Comparison of ENCODE assay signal across 11 mouse cellular contexts in genomic region chr2:102142654-102143271, GRCm38 (mm10). TPM values are rescaled to one million over a fixed set of nuclear protein-coding genes. Genes with fewer than 3 reads are reported as not detected.
DNase-seq lines count a peak whose midpoint lies in the region; ATAC-seq and TF ChIP-seq lines count a peak whose summit lies in the region.
"Had no signal": no experiment of that assay in that cellular context is flagged by ENCODE, and none has a peak within 500 bp of the region (broad histone marks: within the 10 kb centered on the region; RNA-seq: fewer than 3 reads in every experiment).

No protein-coding gene starts in this region.

- 71% methylated on average over 14 of the region's 14 CpGs for WGBS in kidney, adult 2 months
- WGBS in neural tube, embryonic 11.5 days, result 27% methylated on average over 14 of the region's 14 CpGs
- WGBS in midbrain, embryonic 13.5 days, result 54% methylated on average over 14 of the region's 14 CpGs

- no peaks in the 10 kb centered on the region for H3K9me3 ChIP-seq in neural tube, embryonic 11.5 days (ENCODE audit: control insufficient read depth, low read length)
- no peaks in the 10 kb centered on the region for H3K9me3 ChIP-seq in midbrain, embryonic 13.5 days
- H3K9me3 ChIP-seq: heart, embryonic 10.5 days; limb, embryonic 13.5 days had no signal

- H3K36me3 ChIP-seq in kidney, adult 2 months (ENCODE audit: control insufficient read depth, insufficient read depth, low read length), result no peaks in the 10 kb centered on the region
- no peaks in the 10 kb centered on the region for H3K36me3 ChIP-seq in neural tube, embryonic 11.5 days (ENCODE audit: control insufficient read depth, insufficient read depth, low read length)
- H3K36me3 ChIP-seq in midbrain, embryonic 13.5 days, result no peaks in the 10 kb centered on the region
- H3K36me3 ChIP-seq: heart, embryonic 10.5 days; limb, embryonic 13.5 days had no signal

- H3K27me3 ChIP-seq in kidney, adult 2 months (replicated peaks; ENCODE audit: control insufficient read depth, insufficient read depth, low read length), result no peaks in the 10 kb centered on the region
- no peaks in the 10 kb centered on the region for H3K27me3 ChIP-seq in neural tube, embryonic 11.5 days (ENCODE audit: control insufficient read depth, insufficient read depth, low read length)
- no peaks in the 10 kb centered on the region for H3K27me3 ChIP-seq in midbrain, embryonic 13.5 days
- H3K27me3 ChIP-seq: limb, embryonic 13.5 days had no signal

- peak overlapping the region; percentile 1; the same call in 1 of the 2 replicates for H3K27ac ChIP-seq in kidney, adult 2 months (ENCODE audit: insufficient read depth, low read depth, low read length)
- H3K27ac ChIP-seq in neural tube, embryonic 11.5 days (ENCODE audit: low read depth, low read length), result peak overlapping the region; percentile 35; the same call in 1 of the 2 replicates
- peak overlapping the region; percentile 60 for H3K27ac ChIP-seq in midbrain, embryonic 13.5 days
- H3K27ac ChIP-seq: heart, embryonic 10.5 days; limb, embryonic 13.5 days had no signal

- TF ChIP-seq POLR2A in kidney, adult 2 months (IDR thresholded peaks at IDR 0.05; ENCODE audit: low read depth, low read length), result no peak

- ATAC-seq in neural tube, embryonic 11.5 days (ENCODE audit: insufficient read depth, low FRiP score, low TSS enrichment), result peak; percentile 32; the same call in 1 of the 2 replicates
- peak; percentile 37; the same call in 1 of the 2 replicates for ATAC-seq in midbrain, embryonic 13.5 days

- no peak for TF ChIP-seq CTCF in kidney, adult 2 months (conservative IDR thresholded peaks at IDR 0.05; ENCODE audit: insufficient read depth, insufficient read length, low read depth, low read length)

- no peak overlapping the region for H3K4me2 ChIP-seq in neural tube, embryonic 11.5 days (ENCODE audit: low read depth)
- no peak overlapping the region for H3K4me2 ChIP-seq in midbrain, embryonic 13.5 days (replicated peaks)
- H3K4me2 ChIP-seq: limb, embryonic 13.5 days had no signal

- peaks cover 13% of the 10 kb centered on the region for H3K4me1 ChIP-seq in kidney, adult 2 months (ENCODE audit: control insufficient read depth, insufficient read depth, low read length)
- peaks cover 27% of the 10 kb centered on the region for H3K4me1 ChIP-seq in neural tube, embryonic 11.5 days (ENCODE audit: control insufficient read depth, insufficient read depth, low read length)
- H3K4me1 ChIP-seq in midbrain, embryonic 13.5 days (replicated peaks), result peaks cover 45% of the 10 kb centered on the region

- H3K4me3 ChIP-seq in kidney, adult 2 months (ENCODE audit: insufficient read depth, low read depth, low read length), result no peak overlapping the region
- no peak overlapping the region for H3K4me3 ChIP-seq in neural tube, embryonic 11.5 days (ENCODE audit: low read depth, low read length)
- H3K4me3 ChIP-seq in midbrain, embryonic 13.5 days (replicated peaks), result no peak overlapping the region
- H3K4me3 ChIP-seq: heart, embryonic 10.5 days; limb, embryonic 13.5 days had no signal

- no peak overlapping the region for H3K9ac ChIP-seq in neural tube, embryonic 11.5 days (ENCODE audit: low read length)
- H3K9ac ChIP-seq in midbrain, embryonic 13.5 days (replicated peaks), result 0 out of 2 replicates have a peak overlapping the region, but pooled peaks have one; percentile 28
- H3K9ac ChIP-seq: limb, embryonic 13.5 days had no signal

- DNase-seq in kidney, adult 2 months, result no peak
- DNase-seq in kidney, postnatal 10 days, result no peak
- peak; percentile 43 for DNase-seq in neural tube, embryonic 11.5 days (ENCODE audit: low spot score)
- no peak for DNase-seq in neural tube, embryonic 10.5 days (ENCODE audit: extremely low spot score, low spot score)
- DNase-seq in adrenal gland, postnatal 14 days, result no peak
- no peak for DNase-seq in urinary bladder, adult 2 months (ENCODE audit: low spot score)
- DNase-seq: adrenal gland, postnatal 10 days; cerebellum, adult 2 months had no signal

RNA-seq across cellular contexts. Expression of gene Ldlrad3, which starts 43.4 kb away (rescaled TPM):
- polyA plus RNA-seq in kidney, adult 2 months (2012; rRNA removed), result 16.2 and 18.5 TPM in 2 replicates
- 56.2 and 64.9 TPM in 2 replicates for polyA plus RNA-seq in neural tube, embryonic 11.5 days (2014; fragmentation: Nextera tagmentation; extraction: Ambion mirVana)
- polyA plus RNA-seq in midbrain, embryonic 13.5 days (2015; fragmentation: Nextera tagmentation; extraction: Ambion mirVana), result 41.6 and 43.3 TPM in 2 replicates
- total RNA-seq in adrenal gland, postnatal 14 days (2021), result 10.8 and 11.7 TPM in 2 replicates
- polyA plus RNA-seq in urinary bladder, adult 2 months (2012; rRNA removed), result 7.4 and 8.9 TPM in 2 replicates

Comparison
In these comparisons a context has a peak if more than half of its experiments do, and no peak if none do; other contexts are left out.
1. H3K27ac ChIP-seq: peak in every context shown above with its lines; median percentile 60 in midbrain, embryonic 13.5 days; 35 in neural tube, embryonic 11.5 days; 1 in kidney, adult 2 months.